In the genomic region with DNA sequence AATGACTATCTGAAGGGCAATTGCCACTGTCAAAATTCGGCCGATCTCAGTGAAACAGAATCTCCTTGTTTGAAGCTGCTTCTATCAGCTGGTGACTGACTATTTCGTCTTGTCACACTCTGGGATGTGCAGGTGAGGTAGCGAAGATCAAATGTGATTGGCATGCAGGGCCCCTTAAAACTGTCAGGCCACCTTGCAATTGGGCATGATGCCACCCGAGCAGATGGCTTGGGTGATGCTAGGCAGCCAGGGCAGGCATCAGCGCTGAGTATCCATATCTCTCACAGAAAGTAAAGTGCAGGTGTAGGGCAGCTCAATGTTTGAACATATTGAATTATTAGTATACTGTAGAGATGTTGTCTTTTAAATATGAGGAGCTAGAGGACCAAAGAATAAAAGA, we compare ENCODE assay signal across 17 mouse cellular contexts.
DNase-seq lines count a peak whose midpoint lies in the region.
"Had no signal": no experiment of that assay in that cellular context is flagged by ENCODE, and none has a peak within 500 bp of the region (broad histone marks: within the 10 kb centered on the region; RNA-seq: fewer than 3 reads in every experiment).

No protein-coding gene starts in this region.

- DNase-seq in left cerebral cortex, postnatal 4 days: peak; percentile 85
- no peak for DNase-seq in left cerebral cortex, adult 8-10 months (ENCODE audit: low spot score in 2 of 2)
- DNase-seq in cerebellum, adult 18-20 months: peak; percentile 44 to 45
- DNase-seq in cerebellum, adult 9-11 months: peak; percentile 39
- no peak for DNase-seq in urinary bladder, postnatal 14 days (ENCODE audit: low spot score)
- no peak for DNase-seq in right cerebral cortex, adult 18-20 months
- no peak for DNase-seq in heart, postnatal 36 days
- DNase-seq: adrenal gland, adult 8-10 months; forebrain, postnatal 0 days; heart, postnatal 10 days; kidney, adult 9 months; kidney, postnatal 10 days; layer of hippocampus, adult 9-11 months; lung, postnatal 36 days; right cerebral cortex, postnatal 25 days; spleen, adult 18-20 months; thymus, postnatal 14 days had no signal

- intact Hi-C loops in left cerebral cortex, postnatal 4 days (cut with DNase I): no loop called here
- intact Hi-C loops in heart, postnatal 36 days (cut with DNase I): no loop called here

Comparison
In these comparisons a context has a peak if more than half of its experiments do, and no peak if none do; other contexts are left out.
1. DNase-seq: peak in left cerebral cortex, postnatal 4 days (single experiment), cerebellum, adult 18-20 months (2 of 2) and cerebellum, adult 9-11 months (single experiment); none in left cerebral cortex, adult 8-10 months (0 of 2), urinary bladder, postnatal 14 days (single experiment), right cerebral cortex, adult 18-20 months (single experiment) and heart, postnatal 36 days (0 of 2).